Mouse (Mus musculus): ENCODE results near the gene Psmc6. TPM values are rescaled to one million over a fixed set of nuclear protein-coding genes. Genes with fewer than 3 reads are reported as not detected.

The Psmc6 gene
- total RNA-seq, 2 experiments from 2014 or later, result 98.2 to 104 TPM

GRCm38 (mm10) chr14:45329018-45329588 is 485 bp upstream of the Psmc6 start:
- intact Hi-C loops (cut with DNase I; ENCODE audit: low total_unique reads), result no loop called here
- no peak for DNase-seq

- peak; percentile 98 for DNase-seq
- intact Hi-C loops (cut with DNase I; ENCODE audit: low total_unique reads), result no loop called here
These were observed 21.6 kb downstream of the Psmc6 start, which contains the start of gene Styx for GRCm38 (mm10) chr14:45350931-45351859. Gene Styx, plus strand, starts transcription at chr14:45351093.

GRCm38 (mm10) chr14:45364211-45365195 is 34.9 kb downstream of the Psmc6 start:
- intact Hi-C loops (cut with DNase I; ENCODE audit: low total_unique reads), result no loop called here
- peak; percentile 71 for DNase-seq

GRCm38 (mm10) chr14:45365196-45365587 is 35.6 kb downstream of the Psmc6 start:
- intact Hi-C loops (cut with DNase I; ENCODE audit: low total_unique reads), result no loop called here
- no peak for DNase-seq

- intact Hi-C loops (cut with DNase I; ENCODE audit: low total_unique reads), result no loop called here
- no peak for DNase-seq
These were observed 49.2 kb downstream of the Psmc6 start for GRCm38 (mm10) chr14:45378771-45379170.

GRCm38 (mm10) chr14:45380756-45381155 is 51.2 kb downstream of the Psmc6 start:
- DNase-seq, result no peak
- intact Hi-C loops (cut with DNase I; ENCODE audit: low total_unique reads), result no loop called here

GRCm38 (mm10) chr14:45382912-45383311 is 53.3 kb downstream of the Psmc6 start:
- intact Hi-C loops (cut with DNase I; ENCODE audit: low total_unique reads), result no loop called here
- no peak for DNase-seq

DNA sequence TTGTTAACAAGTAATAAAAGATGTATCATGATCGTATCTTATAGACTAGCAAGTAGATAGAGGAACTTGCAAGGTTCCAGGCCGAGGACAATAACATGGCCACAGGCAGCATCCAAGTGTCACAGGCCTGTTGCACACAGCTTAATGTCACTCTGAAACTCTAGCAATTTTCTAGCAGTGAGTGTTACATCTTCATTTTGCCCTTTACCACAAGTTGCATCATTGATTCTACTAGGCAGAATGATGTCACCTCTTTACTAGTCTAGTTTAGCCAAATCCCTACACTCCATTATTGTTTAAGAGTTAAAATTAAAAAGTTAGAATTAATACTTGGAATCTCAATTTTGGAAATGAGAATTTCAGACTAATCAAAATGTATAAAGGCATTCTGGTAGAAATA is 56.0 kb downstream of the Psmc6 start:
- intact Hi-C loops (cut with DNase I; ENCODE audit: low total_unique reads), result no loop called here
- no peak for DNase-seq

GRCm38 (mm10) chr14:45387480-45387879 is 57.9 kb downstream of the Psmc6 start:
- no peak for DNase-seq
- intact Hi-C loops (cut with DNase I; ENCODE audit: low total_unique reads), result no loop called here

GRCm38 (mm10) chr14:45388345-45389181 is 59.0 kb downstream of the Psmc6 start:
- intact Hi-C loops (cut with DNase I; ENCODE audit: low total_unique reads), result no loop called here
- DNase-seq, result peak; percentile 95

DNA sequence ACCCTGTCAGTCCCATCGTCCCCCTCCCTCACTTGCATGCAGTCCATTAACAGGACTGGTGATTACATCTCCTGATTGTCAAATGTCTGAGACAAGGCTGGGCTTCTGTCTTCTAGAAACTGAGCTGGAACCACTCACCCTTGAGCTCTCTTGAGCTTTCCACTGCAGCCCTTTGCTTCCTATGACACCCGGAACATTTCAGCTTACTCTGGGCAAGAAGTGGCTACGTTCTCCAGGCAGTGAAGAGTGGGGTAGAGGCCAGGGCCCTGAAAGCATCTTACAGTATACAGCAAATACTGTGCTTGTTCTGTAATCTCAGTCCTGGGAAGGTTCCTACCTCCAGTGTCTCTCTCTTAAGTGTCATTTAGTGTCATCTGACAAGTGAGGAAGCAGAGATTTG is 59.6 kb downstream of the Psmc6 start:
- intact Hi-C loops (cut with DNase I; ENCODE audit: low total_unique reads), result no loop called here
- no peak for DNase-seq

Other genes with a start within 250 kb of the Psmc6 start
- 1 to 10 TPM; 1.7 to 2.1 TPM for gene Gpr137c, start 110.1 kb upstream of the Psmc6 start, total RNA-seq (2021)
- gene Txndc16, start 109.5 kb upstream of the Psmc6 start, total RNA-seq (2021), result 1 to 10 TPM; 7.6 to 8.2 TPM
- gene Ero1l, start 11.0 kb upstream of the Psmc6 start, total RNA-seq (2021), result 1 to 10 TPM; 6.2 to 7.9 TPM
- gene Styx, start 21.3 kb downstream of the Psmc6 start, total RNA-seq (2021), result 10 to 100 TPM; 43.7 to 44.8 TPM
- 10 to 100 TPM in 1 of 2 experiments, 1 to 10 TPM in 1; 9.5 to 12.3 TPM for gene Gnpnat1, start 75.1 kb downstream of the Psmc6 start, total RNA-seq (2021)
- gene Fermt2, start 200.3 kb downstream of the Psmc6 start, total RNA-seq (2021), result 100 to 1,000 TPM; 180 to 188 TPM